Mouse (Mus musculus) heart, embryonic 16.5 days (tissue): ENCODE data around the gene Tmem86b. TPM values are rescaled to one million over a fixed set of nuclear protein-coding genes. Genes with fewer than 3 reads are reported as not detected.
"Not testable (repeated sequence)": the region's sequence is repeated elsewhere in the genome, so short reads cannot be mapped to it uniquely, and the experiment has no call there.

Source experiments
- ATAC-seq: fragments of 200-750 bp; cut with Nextera tagmentation; replicated peaks from 2 replicates; pipeline ENCODE4 v1.8.0; 2017; ENCODE audit warnings: moderate number of reproducible peaks; ENCODE audit not compliant: insufficient read depth, low FRiP score; ENCODE audit errors: extremely low read depth
- H3K27ac ChIP-seq: fragments of 300-500 bp; sonication (generic); 2 replicates; pipeline ENCODE4 v1.5.1; 2014; ENCODE audit warnings: mild to moderate bottlenecking, low read length, control low read depth, moderate library complexity
- H3K27me3 ChIP-seq: fragments of 300-500 bp; sonication (generic); 2 replicates; pipeline ENCODE4 v1.6.1; 2014; ENCODE audit warnings: low read length, mixed read lengths; ENCODE audit not compliant: control insufficient read depth, insufficient read depth
- H3K36me3 ChIP-seq: fragments of 300-500 bp; sonication (generic); 2 replicates; pipeline ENCODE4 v1.6.1; 2014; ENCODE audit not compliant: control insufficient read depth, insufficient read depth
- H3K4me1 ChIP-seq: fragments of 300-500 bp; sonication (generic); 2 replicates; pipeline ENCODE4 v1.6.1; 2014; ENCODE audit warnings: low read length, mixed read lengths; ENCODE audit not compliant: control insufficient read depth, insufficient read depth
- H3K4me2 ChIP-seq: fragments of 300-500 bp; sonication (generic); 2 replicates; pipeline ENCODE4 v1.6.1; 2014; ENCODE audit warnings: low read depth, mild to moderate bottlenecking, control low read depth, low read length
- H3K4me3 ChIP-seq: fragments of 300-500 bp; sonication (generic); 2 replicates; pipeline ENCODE4 v1.5.1; 2014; ENCODE audit warnings: mild to moderate bottlenecking, control low read depth, low read length
- H3K9ac ChIP-seq: fragments of 300-500 bp; sonication (generic); 2 replicates; pipeline ENCODE4 v1.6.1; 2014; ENCODE audit warnings: low read length, control low read depth
- H3K9me3 ChIP-seq: fragments of 300-500 bp; sonication (generic); replicated peaks from 2 replicates; pipeline ENCODE4 v1.6.1; 2016; ENCODE audit warnings: low read length; ENCODE audit not compliant: control insufficient read depth
- WGBS: fragments of 180-500 bp; shearing (Covaris S2); extraction: QIAGEN DNeasy Blood & Tissue Kit; methylation state at CpG from one replicate; pipeline ENCODE4 v1.1.7; 2014; 5-methylcytosine and 5-hydroxymethylcytosine counted together
- polyA plus RNA-seq: library from polyadenylated mRNA; unstranded; fragments of >200 nt; fragmentation: Nextera tagmentation; extraction: Ambion mirVana; gene quantifications from 2 replicates; pipeline ENCODE4 v1.2.1, GENCODE M21; 2015

Tmem86b gene
- polyA plus RNA-seq, 1 experiment from 2014 or later: 1.5 TPM

- no peaks in the 10 kb centered on the region for H3K36me3 ChIP-seq
- H3K27ac ChIP-seq: no peak overlapping the region
- no peak for ATAC-seq
- 61% methylated on average over 14 of the region's 14 CpGs for WGBS
- no peaks in the 10 kb centered on the region for H3K4me1 ChIP-seq
- no peak overlapping the region for H3K9ac ChIP-seq
- H3K4me3 ChIP-seq: no peak overlapping the region
- H3K4me2 ChIP-seq: no peak overlapping the region
- no peaks in the 10 kb centered on the region for H3K27me3 ChIP-seq
- no peaks in the 10 kb centered on the region for H3K9me3 ChIP-seq
Observed at GRCm38 (mm10) chr7:4613740-4614403, 17.4 kb downstream of the Tmem86b start.

DNA sequence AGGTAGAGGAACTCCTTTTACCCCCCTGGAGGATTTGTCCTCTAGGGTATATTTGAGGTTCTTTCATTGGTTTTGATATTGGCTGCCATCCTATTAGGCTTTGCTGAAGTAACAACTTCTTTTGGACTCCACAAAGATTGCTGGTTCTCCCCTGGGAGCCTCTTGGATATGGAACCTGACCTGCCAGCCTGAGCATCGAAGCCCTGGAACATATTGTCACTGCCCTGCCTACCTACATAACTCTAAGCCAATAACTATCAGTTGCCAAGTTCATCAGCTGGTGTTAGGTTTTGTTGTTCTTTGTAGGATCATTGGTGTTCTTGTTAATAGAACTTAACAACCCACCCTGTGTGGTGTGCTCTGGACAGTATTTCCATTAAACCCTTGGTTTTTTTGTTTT is 18.3 kb downstream of the Tmem86b start:
- H3K4me3 ChIP-seq: no peak overlapping the region
- H3K27me3 ChIP-seq: no peaks in the 10 kb centered on the region
- H3K4me1 ChIP-seq: no peaks in the 10 kb centered on the region
- no peaks in the 10 kb centered on the region for H3K9me3 ChIP-seq
- H3K9ac ChIP-seq: no peak overlapping the region
- WGBS: 67% methylated on average over 1 of the region's 1 CpGs
- H3K27ac ChIP-seq: no peak overlapping the region
- H3K36me3 ChIP-seq: no peaks in the 10 kb centered on the region
- H3K4me2 ChIP-seq: no peak overlapping the region
- ATAC-seq: no peak

- no peak overlapping the region for H3K9ac ChIP-seq
- no peaks in the 10 kb centered on the region for H3K4me1 ChIP-seq
- H3K9me3 ChIP-seq: no peaks in the 10 kb centered on the region
- H3K36me3 ChIP-seq: no peaks in the 10 kb centered on the region
- no peak overlapping the region for H3K4me2 ChIP-seq
- no peak overlapping the region for H3K4me3 ChIP-seq
- 55% methylated on average over 8 of the region's 8 CpGs for WGBS
- no peak for ATAC-seq
- H3K27ac ChIP-seq: no peak overlapping the region
- no peaks in the 10 kb centered on the region for H3K27me3 ChIP-seq
Observed at GRCm38 (mm10) chr7:4612386-4612785, 18.8 kb downstream of the Tmem86b start.

DNA sequence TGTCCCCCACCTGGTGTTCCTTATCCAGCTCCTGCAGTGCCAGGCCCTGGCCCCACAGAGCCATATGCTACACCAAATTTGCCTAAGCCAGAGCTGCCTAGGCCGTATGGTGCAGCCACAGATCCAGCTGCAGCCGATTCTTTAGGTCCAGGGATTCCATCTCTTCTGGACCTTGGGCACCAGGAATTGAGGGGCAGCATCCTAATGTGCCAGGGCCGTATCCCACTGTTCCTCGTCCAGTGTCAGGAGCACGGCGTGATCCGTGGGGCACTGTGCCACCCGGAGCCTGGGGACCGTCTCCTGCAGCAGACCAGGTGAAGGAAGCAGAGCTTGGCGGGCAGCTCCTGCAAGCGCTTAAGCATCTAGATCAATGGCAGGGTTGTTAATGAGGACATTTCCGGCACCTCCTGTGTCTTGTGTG is 19.3 kb downstream of the Tmem86b start:
- Histone ChIP-seq H3K4me2 (no peak overlapping the region), H3K27me3 (no peaks in the 10 kb centered on the region), H3K9ac (no peak overlapping the region), H3K4me1 (no peaks in the 10 kb centered on the region), H3K27ac (no peak overlapping the region), H3K9me3 (no peaks in the 10 kb centered on the region), H3K4me3 (no peak overlapping the region), H3K36me3 (no peaks in the 10 kb centered on the region)
- ATAC-seq: no peak
- 73% methylated on average over 12 of the region's 12 CpGs for WGBS

DNA sequence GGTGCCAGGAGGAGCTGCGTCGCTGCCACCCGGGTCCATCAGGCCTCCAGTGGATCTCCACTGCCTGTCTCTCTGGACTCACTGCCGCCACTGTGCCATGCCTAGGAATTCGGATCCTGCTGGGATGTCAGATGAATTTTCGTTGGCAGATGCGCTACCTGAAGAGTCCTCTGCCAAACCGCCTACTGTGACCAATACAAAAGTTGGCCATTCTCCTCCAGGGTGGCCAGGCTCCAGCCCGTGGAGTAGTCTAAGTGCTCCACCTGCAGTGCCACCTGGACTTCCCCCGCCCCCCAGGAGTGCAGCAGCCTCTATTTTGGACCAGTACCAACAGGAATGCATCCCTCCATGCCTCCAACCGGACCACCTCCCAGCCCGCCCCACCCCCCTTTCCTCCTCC is 19.7 kb downstream of the Tmem86b start:
- Histone ChIP-seq H3K27ac (no peak overlapping the region), H3K36me3 (no peaks in the 10 kb centered on the region), H3K4me2 (no peak overlapping the region), H3K4me1 (no peaks in the 10 kb centered on the region), H3K4me3 (no peak overlapping the region), H3K9me3 (no peaks in the 10 kb centered on the region), H3K9ac (no peak overlapping the region), H3K27me3 (no peaks in the 10 kb centered on the region)
- WGBS: 73% methylated on average over 12 of the region's 12 CpGs
- no peak for ATAC-seq

- WGBS: 71% methylated on average over 5 of the region's 5 CpGs
- no peak overlapping the region for H3K4me3 ChIP-seq
- no peaks in the 10 kb centered on the region for H3K27me3 ChIP-seq
- H3K9ac ChIP-seq: no peak overlapping the region
- no peaks in the 10 kb centered on the region for H3K36me3 ChIP-seq
- H3K9me3 ChIP-seq: no peaks in the 10 kb centered on the region
- no peak for ATAC-seq
- no peak overlapping the region for H3K4me2 ChIP-seq
- no peak overlapping the region for H3K27ac ChIP-seq
- H3K4me1 ChIP-seq: no peaks in the 10 kb centered on the region
Observed at GRCm38 (mm10) chr7:4608002-4608401, 23.2 kb downstream of the Tmem86b start.

DNA sequence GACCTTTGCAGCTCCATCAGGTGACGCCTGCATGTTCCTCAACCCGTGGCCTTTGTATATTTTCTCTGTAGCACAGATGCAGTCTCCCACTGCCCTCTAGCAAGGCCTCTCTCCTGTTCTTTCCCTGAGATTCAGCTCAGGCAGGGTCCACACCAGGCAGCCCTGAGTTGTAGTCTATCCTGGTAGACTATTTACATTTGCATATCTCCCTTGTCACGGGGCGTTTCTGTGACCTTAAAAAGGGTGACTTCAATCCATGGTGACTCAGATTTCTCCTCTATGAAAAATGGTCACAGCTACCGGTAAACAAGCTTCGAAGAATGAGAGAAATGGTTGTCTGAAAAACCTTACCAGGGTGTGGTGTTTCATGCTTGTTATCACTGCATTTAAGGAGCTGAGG is 27.3 kb downstream of the Tmem86b start, which contains the start of gene Ptprh:
Gene Ptprh (minus strand): TSS at position 169 of the 400 bp plus-strand sequence.
- no peaks in the 10 kb centered on the region for H3K4me1 ChIP-seq
- 61% methylated on average over 6 of the region's 6 CpGs for WGBS
- no peak within 1 kb of the TSS for H3K4me3 ChIP-seq
- no peaks in the 10 kb centered on the region for H3K27me3 ChIP-seq
- no peak within 1 kb of the TSS for H3K27ac ChIP-seq
- H3K4me2 ChIP-seq: no peak within 1 kb of the TSS
- no peak for ATAC-seq
- H3K9me3 ChIP-seq: no peaks in the 10 kb centered on the region
- no peaks in the 10 kb centered on the region for H3K36me3 ChIP-seq
- no peak within 1 kb of the TSS for H3K9ac ChIP-seq

GRCm38 (mm10) chr7:4602969-4603368 is 28.3 kb downstream of the Tmem86b start:
- H3K27ac ChIP-seq: no peak overlapping the region
- no peaks in the 10 kb centered on the region for H3K36me3 ChIP-seq
- H3K9me3 ChIP-seq: no peaks in the 10 kb centered on the region
- H3K4me1 ChIP-seq: no peaks in the 10 kb centered on the region
- no peaks in the 10 kb centered on the region for H3K27me3 ChIP-seq
- no peak overlapping the region for H3K4me3 ChIP-seq
- 82% methylated on average over 6 of the region's 6 CpGs for WGBS
- H3K4me2 ChIP-seq: no peak overlapping the region
- no peak for ATAC-seq
- no peak overlapping the region for H3K9ac ChIP-seq

DNA sequence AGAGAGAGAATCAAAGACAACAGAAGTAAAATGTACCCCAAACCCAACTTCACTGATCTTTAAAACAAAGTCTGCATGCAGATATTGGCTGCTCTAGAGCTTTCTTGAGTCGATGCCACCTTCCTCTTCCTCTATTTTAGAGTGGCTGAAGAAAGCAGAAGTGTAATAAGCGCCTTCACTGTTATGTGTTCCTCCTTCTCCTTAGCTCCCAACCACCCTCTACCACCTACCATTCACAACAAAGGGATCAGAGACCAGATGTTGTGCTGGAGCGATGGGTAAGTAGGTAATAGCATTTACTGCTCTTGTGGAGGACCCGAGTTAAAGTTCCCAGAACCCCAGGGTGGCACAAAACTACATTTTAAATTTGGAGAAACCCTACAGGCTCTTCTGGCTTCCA is 34.2 kb downstream of the Tmem86b start:
- not testable (repeated sequence) for H3K9me3 ChIP-seq, ATAC-seq, H3K27me3 ChIP-seq, H3K4me3 ChIP-seq, H3K36me3 ChIP-seq, H3K9ac ChIP-seq, H3K4me1 ChIP-seq, H3K4me2 ChIP-seq, H3K27ac ChIP-seq
- 52% methylated on average over 4 of the region's 4 CpGs for WGBS
